Mouse (Mus musculus) gonadal fat pad, adult 2 months (tissue): ENCODE measurements around the gene Vmn1r91. TPM values are rescaled to one million over a fixed set of nuclear protein-coding genes. Genes with fewer than 3 reads are reported as not detected.
"Not testable (repeated sequence)": the region's sequence is repeated elsewhere in the genome, so short reads cannot be mapped to it uniquely, and the experiment has no call there.

Experiments
- DNase-seq: peaks from one replicate; pipeline ENCODE4 v3.0.0-alpha.2; 2012; ENCODE audit warnings: low read depth
- polyA plus RNA-seq: library from polyadenylated mRNA; depleted of rRNA; stranded (reverse); fragments of >200 nt; gene quantifications from 2 replicates; pipeline ENCODE4 v1.2.3, GENCODE M21; 2012; rRNA removed

The Vmn1r91 gene
- polyA plus RNA-seq: 0.08 TPM in 1 of 2 replicates, not detected in the other

DNA sequence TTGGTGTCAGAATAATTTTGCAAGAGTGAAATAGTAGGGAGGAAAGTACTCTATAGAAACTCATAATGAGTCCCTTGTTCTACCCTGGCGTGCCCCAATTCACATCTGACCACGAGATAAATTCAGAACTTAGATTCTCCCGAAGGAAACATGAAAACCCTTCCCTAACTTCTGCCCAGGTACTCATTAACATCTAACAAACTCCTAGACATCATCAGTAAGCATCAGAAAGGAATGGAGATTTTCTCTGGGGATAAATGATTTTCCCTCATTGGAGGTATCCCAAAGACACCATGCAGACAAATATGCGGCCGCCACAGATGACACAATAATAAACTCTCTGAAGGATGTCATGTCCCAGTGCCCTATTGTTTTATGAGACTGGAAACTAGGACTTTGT, at the start of gene Vmn1r91:
Gene Vmn1r91, plus strand, starts transcription at position 301 of the 400 bp plus-strand sequence.
- not testable (repeated sequence) for DNase-seq

DNA sequence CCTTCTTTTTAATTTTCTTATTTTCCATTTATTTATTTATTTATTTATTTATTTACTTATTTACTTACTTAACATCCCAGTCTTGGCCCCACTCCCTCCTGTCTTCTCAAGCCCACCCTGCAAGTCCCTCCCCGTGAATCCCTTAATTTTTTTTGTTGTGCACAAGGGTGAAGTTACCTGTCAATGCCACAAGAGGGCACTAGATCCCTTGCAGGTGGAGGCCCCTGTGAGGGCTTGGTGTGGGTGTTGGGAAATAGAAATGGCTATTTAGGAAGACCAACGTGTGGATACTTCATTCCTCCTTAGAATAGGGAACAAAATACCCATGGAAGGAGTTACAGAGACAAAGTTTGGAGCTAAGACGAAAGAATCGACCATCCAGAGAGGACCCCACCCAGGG, 35.4 kb upstream of the Vmn1r91 start:
- not testable (repeated sequence) for DNase-seq

DNA sequence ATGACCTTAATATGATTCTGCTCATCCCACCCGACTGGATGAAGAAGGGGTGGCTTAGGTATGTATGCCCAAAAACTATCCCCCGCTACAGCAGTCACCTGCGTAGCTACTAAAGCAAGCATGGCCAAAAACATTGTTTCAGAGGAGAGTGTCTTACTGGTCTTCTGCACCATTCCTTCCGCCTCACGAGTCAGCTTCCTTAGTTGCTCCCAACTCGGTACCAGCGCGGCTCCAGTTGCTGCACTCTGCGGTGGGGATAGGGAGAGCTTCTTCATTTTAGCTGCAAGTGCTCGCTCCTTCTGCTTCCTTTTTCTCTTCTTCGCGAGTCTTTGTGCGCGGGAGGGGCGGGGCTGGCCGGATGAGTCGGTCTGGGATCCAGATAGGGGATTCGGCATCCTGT, 21.4 kb upstream of the Vmn1r91 start:
- DNase-seq: not testable (repeated sequence)

DNA sequence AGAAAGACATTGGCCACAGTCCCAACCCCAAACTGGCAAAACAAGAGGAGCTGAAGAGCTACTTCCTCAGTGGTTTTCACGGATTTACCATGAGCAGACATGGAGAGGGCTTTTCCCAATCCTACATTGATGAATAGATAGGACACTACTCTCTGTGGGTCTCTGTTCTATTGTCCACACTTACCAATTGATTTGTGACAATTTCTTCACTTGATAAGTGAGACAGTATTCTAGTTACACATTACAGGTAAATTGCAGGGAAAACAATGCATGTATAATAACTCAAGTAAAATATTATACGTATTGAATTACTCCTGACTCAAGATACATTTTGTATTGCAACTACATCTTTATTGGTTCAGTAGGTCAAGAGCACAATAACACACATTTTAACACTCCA, 23.0 kb downstream of the Vmn1r91 start, which contains the start of gene Gm16442:
Gene Gm16442, minus strand, starts transcription at position 101 of the 400 bp plus-strand sequence.
- DNase-seq: not testable (repeated sequence)

DNA sequence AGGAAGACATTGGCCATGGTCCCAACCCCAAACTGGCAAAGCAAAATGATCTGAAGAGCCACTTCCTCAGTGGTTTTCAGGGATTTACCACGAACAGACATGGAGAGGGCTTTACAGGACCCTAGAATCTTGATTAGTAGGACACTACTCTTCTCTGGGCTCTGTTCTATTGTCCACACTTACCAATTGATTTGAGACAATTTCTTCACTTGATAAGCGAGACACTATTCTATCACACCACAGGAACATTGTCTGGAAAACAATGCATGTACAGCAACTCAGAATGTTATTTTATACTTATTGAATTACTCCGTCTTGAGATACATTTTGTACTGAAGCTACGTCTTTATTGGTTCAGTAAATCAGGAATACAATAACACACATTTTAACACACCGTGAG, 39.5 kb downstream of the Vmn1r91 start, which contains the start of gene Vmn1r93:
Gene Vmn1r93, minus strand, starts transcription at position 101 of the 400 bp plus-strand sequence.
- not testable (repeated sequence) for DNase-seq

Other genes with a start within 250 kb of the Vmn1r91 start
- 0.11 TPM in 1 of 2 replicates, not detected in the other for gene Gm19345, start 247.7 kb upstream of the Vmn1r91 start, polyA plus RNA-seq
- 0.22 and 0.57 TPM in 2 replicates for gene Ceacam16, start 238.4 kb upstream of the Vmn1r91 start, polyA plus RNA-seq
- gene Ceacam19, start 211.7 kb upstream of the Vmn1r91 start, polyA plus RNA-seq: 0.16 and 1.8 TPM in 2 replicates
- gene Pvr, start 178.5 kb upstream of the Vmn1r91 start, polyA plus RNA-seq: 17.0 and 21.0 TPM in 2 replicates
- gene Igsf23, start 148.9 kb upstream of the Vmn1r91 start, polyA plus RNA-seq: 0.20 and 0.37 TPM in 2 replicates
- gene Ceacam20, start 134.3 kb upstream of the Vmn1r91 start, polyA plus RNA-seq: 0.09 and 0.15 TPM in 2 replicates
- 1.6 and 2.2 TPM in 2 replicates for gene Nlrp9b, start 108.2 kb upstream of the Vmn1r91 start, polyA plus RNA-seq
- not detected in 2 replicates for gene Gm16442, start 22.9 kb downstream of the Vmn1r91 start, polyA plus RNA-seq
- not detected in 2 replicates for gene Vmn1r93, start 39.4 kb downstream of the Vmn1r91 start, polyA plus RNA-seq
- not detected in 2 replicates for gene Vmn1r94, start 68.7 kb downstream of the Vmn1r91 start, polyA plus RNA-seq
- gene Vmn1r95, start 94.0 kb downstream of the Vmn1r91 start, polyA plus RNA-seq: not detected in 2 replicates
- gene Gm6164, start 105.9 kb downstream of the Vmn1r91 start, polyA plus RNA-seq: not detected in 2 replicates
- not detected in 2 replicates for gene Gm4498, start 134.1 kb downstream of the Vmn1r91 start, polyA plus RNA-seq
- gene Gm5890, start 163.2 kb downstream of the Vmn1r91 start, polyA plus RNA-seq: not detected in 2 replicates
- gene Gm4133, start 234.4 kb downstream of the Vmn1r91 start, polyA plus RNA-seq: not detected in 2 replicates